Comparison of ENCODE assay signal across 18 mouse cellular contexts in genomic region chr16:11664896-11665705, GRCm38 (mm10).
DNase-seq lines count a peak whose midpoint lies in the region; ATAC-seq lines count a peak whose summit lies in the region.
"Had no signal": no experiment of that assay in that cellular context is flagged by ENCODE, and none has a peak within 500 bp of the region (broad histone marks: within the 10 kb centered on the region; RNA-seq: fewer than 3 reads in every experiment).

No protein-coding gene starts in this region.

- H3K27me3 ChIP-seq in midbrain, embryonic 11.5 days (ENCODE audit: control insufficient read depth, insufficient read depth, low read length) = no peaks in the 10 kb centered on the region
- no peaks in the 10 kb centered on the region for H3K27me3 ChIP-seq in midbrain, embryonic 10.5 days (ENCODE audit: low read depth, poor library complexity, severe bottlenecking)
- H3K27me3 ChIP-seq: embryonic facial prominence, embryonic 12.5 days; hindbrain, embryonic 12.5 days; liver, embryonic 13.5 days; megakaryocyte, embryonic 14.5 days; neural tube, embryonic 15.5 days; stomach, embryonic 15.5 days had no signal

- H3K4me3 ChIP-seq in midbrain, embryonic 11.5 days (ENCODE audit: low read depth, low read length) = no peak overlapping the region
- no peak overlapping the region for H3K4me3 ChIP-seq in midbrain, embryonic 10.5 days
- H3K4me3 ChIP-seq: embryonic facial prominence, embryonic 12.5 days; hindbrain, embryonic 12.5 days; liver, embryonic 13.5 days; megakaryocyte, embryonic 14.5 days; neural tube, embryonic 15.5 days; stomach, embryonic 15.5 days had no signal

- DNase-seq in midbrain, embryonic 11.5 days (ENCODE audit: low spot score, missing footprints) = peak; percentile 10
- DNase-seq in midbrain, embryonic 10.5 days (ENCODE audit: low spot score) = no peak
- peak; percentile 21 to 39 for DNase-seq in adrenal gland, adult 18-20 months (ENCODE audit: low spot score in 2 of 2)
- DNase-seq in adrenal gland, postnatal 14 days = peak; percentile 81
- DNase-seq in right cerebral cortex, postnatal 25 days = peak; percentile 36
- no peak for DNase-seq in thymus, postnatal 10 days (ENCODE audit: low spot score in 2 of 2)
- DNase-seq: cerebellum, adult 11-12 months; gastrocnemius, postnatal 25 days; layer of hippocampus, postnatal 36 days; liver, embryonic 13.5 days; spleen, adult 18-20 months had no signal

- H3K9me3 ChIP-seq in midbrain, embryonic 11.5 days (ENCODE audit: control insufficient read depth, low read length) = no peaks in the 10 kb centered on the region
- no peaks in the 10 kb centered on the region for H3K9me3 ChIP-seq in midbrain, embryonic 10.5 days (replicated peaks)
- H3K9me3 ChIP-seq: embryonic facial prominence, embryonic 12.5 days; hindbrain, embryonic 12.5 days; liver, embryonic 13.5 days; megakaryocyte, embryonic 14.5 days; neural tube, embryonic 15.5 days; stomach, embryonic 15.5 days had no signal

- no peak overlapping the region for H3K9ac ChIP-seq in midbrain, embryonic 11.5 days (ENCODE audit: low read length)
- H3K9ac ChIP-seq: embryonic facial prominence, embryonic 12.5 days; hindbrain, embryonic 12.5 days; liver, embryonic 13.5 days; neural tube, embryonic 15.5 days; stomach, embryonic 15.5 days had no signal

- H3K4me1 ChIP-seq in midbrain, embryonic 11.5 days (ENCODE audit: control insufficient read depth, insufficient read depth, low read length) = peaks cover 5% of the 10 kb centered on the region; the same call in 1 of the 2 replicates
- peaks cover 15% of the 10 kb centered on the region for H3K4me1 ChIP-seq in midbrain, embryonic 10.5 days
- H3K4me1 ChIP-seq: embryonic facial prominence, embryonic 12.5 days; liver, embryonic 13.5 days; neural tube, embryonic 15.5 days; stomach, embryonic 15.5 days had no signal

- H3K27ac ChIP-seq in midbrain, embryonic 11.5 days (ENCODE audit: low read depth, low read length) = no peak overlapping the region
- no peak overlapping the region for H3K27ac ChIP-seq in midbrain, embryonic 10.5 days (replicated peaks)
- H3K27ac ChIP-seq: embryonic facial prominence, embryonic 12.5 days; hindbrain, embryonic 12.5 days; liver, embryonic 13.5 days; neural tube, embryonic 15.5 days; stomach, embryonic 15.5 days had no signal

- no peaks in the 10 kb centered on the region for H3K36me3 ChIP-seq in midbrain, embryonic 11.5 days (ENCODE audit: control insufficient read depth, insufficient read depth, low read length)
- H3K36me3 ChIP-seq in midbrain, embryonic 10.5 days = no peaks in the 10 kb centered on the region
- H3K36me3 ChIP-seq: embryonic facial prominence, embryonic 12.5 days; hindbrain, embryonic 12.5 days; liver, embryonic 13.5 days; neural tube, embryonic 15.5 days; stomach, embryonic 15.5 days had no signal

- 86% methylated on average over 13 of the region's 13 CpGs for WGBS in midbrain, embryonic 11.5 days
- WGBS in midbrain, embryonic 10.5 days = 89% methylated on average over 13 of the region's 13 CpGs

- no peak for ATAC-seq in midbrain, embryonic 11.5 days (ENCODE audit: low FRiP score)
- no peak for ATAC-seq in activated CD4-positive, CD25-positive, alpha-beta regulatory T cell, adult 4 months
- ATAC-seq: inflammation-experienced regulatory T-cells, adult 6 months had no signal

- no peak overlapping the region for H3K4me2 ChIP-seq in midbrain, embryonic 11.5 days
- H3K4me2 ChIP-seq: embryonic facial prominence, embryonic 12.5 days; hindbrain, embryonic 12.5 days; liver, embryonic 13.5 days; neural tube, embryonic 15.5 days; stomach, embryonic 15.5 days had no signal

Comparison
In these comparisons a context has a peak if more than half of its experiments do, and no peak if none do; other contexts are left out.
1. DNase-seq: peak in midbrain, embryonic 11.5 days (single experiment), adrenal gland, adult 18-20 months (2 of 2), adrenal gland, postnatal 14 days (single experiment) and right cerebral cortex, postnatal 25 days (single experiment); none in midbrain, embryonic 10.5 days (single experiment) and thymus, postnatal 10 days (0 of 2).